Mouse (Mus musculus): ENCODE measurements at regions not wholly inside any gene's neighbourhood (a gene's known extent, or its start where the extent isn't known, plus 50 kb on each side); places are given as distances from the start of the nearest gene placed in this dataset.
A peak's percentile ranks its signal among the peaks of the same experiment; 100 is the strongest.

DNA sequence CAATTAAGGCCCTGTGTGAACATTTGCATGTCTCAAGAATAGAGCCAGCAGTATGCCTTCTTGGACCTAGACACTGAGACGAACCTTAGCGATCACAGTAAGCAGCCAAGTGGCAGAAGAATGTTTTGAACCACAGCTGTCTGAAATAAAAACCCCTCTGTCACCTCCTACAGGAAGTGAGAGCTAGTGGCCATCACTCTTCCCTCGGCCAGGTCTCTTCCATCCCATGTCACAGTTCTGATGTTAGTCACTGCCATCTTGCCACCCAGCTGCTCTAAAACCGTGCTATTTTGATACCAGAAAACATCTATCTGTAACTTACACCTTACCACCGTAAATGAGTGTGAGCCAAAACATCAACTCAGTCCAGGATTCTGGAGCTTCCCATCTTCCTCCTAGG is 197.8 kb upstream of the Cdh5 start:
- Histone ChIP-seq H3K36me3 (replicated peaks; ENCODE audit: control insufficient read depth, insufficient read depth, low read length) (no peaks in the 10 kb centered on the region), H3K27me3 (ENCODE audit: control insufficient read depth, insufficient read depth, low read length) (no peaks in the 10 kb centered on the region), H3K4me3 (ENCODE audit: low read depth, low read length) (no peak overlapping the region), H3K4me2 (ENCODE audit: low read depth, low read length) (no peak overlapping the region), H3K4me1 (ENCODE audit: control insufficient read depth, insufficient read depth) (no peaks in the 10 kb centered on the region), H3K27ac (ENCODE audit: low read depth) (no peak overlapping the region), H3K9me3 (replicated peaks; ENCODE audit: control insufficient read depth, low read length) (no peaks in the 10 kb centered on the region; the same call in 1 of the 2 replicates), H3K9ac (replicated peaks; ENCODE audit: low read depth, low read length) (no peak overlapping the region)
- 85% methylated on average over 5 of the region's 5 CpGs for WGBS
- ATAC-seq (ENCODE audit: insufficient read depth, low read depth) (no peak), DNase-seq (ENCODE audit: low spot score) (no peak)
- TF ChIP-seq CTCF (IDR thresholded peaks at IDR 0.05; ENCODE audit: low read depth) = no peak
- TF ChIP-seq EP300 (IDR thresholded peaks at IDR 0.05; ENCODE audit: low read depth) = no peak

DNA sequence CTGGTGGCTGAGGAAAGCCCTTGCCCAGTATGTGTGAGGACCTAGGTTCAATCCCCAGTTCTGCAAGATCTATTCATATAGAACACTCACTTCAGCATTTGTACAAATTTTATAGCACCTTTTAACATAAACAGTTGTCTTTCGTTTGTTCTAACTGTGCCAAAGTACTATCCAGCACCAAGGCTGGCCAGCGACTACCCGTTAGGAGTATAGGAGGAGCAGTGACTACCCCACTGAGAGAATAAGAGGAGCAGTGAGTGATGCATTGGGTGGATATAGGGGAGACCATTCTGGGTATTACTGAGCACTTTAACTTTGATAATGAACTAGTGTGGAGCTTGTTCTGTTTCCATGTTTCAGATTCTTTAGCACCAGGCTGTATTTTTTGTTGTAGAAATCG is 193.8 kb upstream of the Cdh5 start:
- ATAC-seq (ENCODE audit: insufficient read depth, low read depth) (no peak), DNase-seq (ENCODE audit: low spot score) (no peak)
- Histone ChIP-seq H3K36me3 (replicated peaks; ENCODE audit: control insufficient read depth, insufficient read depth, low read length) (no peaks in the 10 kb centered on the region), H3K4me3 (ENCODE audit: low read depth, low read length) (no peak overlapping the region), H3K27me3 (ENCODE audit: control insufficient read depth, insufficient read depth, low read length) (no peaks in the 10 kb centered on the region), H3K4me1 (ENCODE audit: control insufficient read depth, insufficient read depth) (no peaks in the 10 kb centered on the region), H3K9me3 (replicated peaks; ENCODE audit: control insufficient read depth, low read length) (no peaks in the 10 kb centered on the region; the same call in 1 of the 2 replicates), H3K4me2 (ENCODE audit: low read depth, low read length) (no peak overlapping the region), H3K27ac (ENCODE audit: low read depth) (no peak overlapping the region), H3K9ac (replicated peaks; ENCODE audit: low read depth, low read length) (no peak overlapping the region)
- WGBS = 78% methylated on average over 4 of the region's 4 CpGs
- TF ChIP-seq CTCF (IDR thresholded peaks at IDR 0.05; ENCODE audit: low read depth) (no peak), EP300 (IDR thresholded peaks at IDR 0.05; ENCODE audit: low read depth) (no peak)

DNA sequence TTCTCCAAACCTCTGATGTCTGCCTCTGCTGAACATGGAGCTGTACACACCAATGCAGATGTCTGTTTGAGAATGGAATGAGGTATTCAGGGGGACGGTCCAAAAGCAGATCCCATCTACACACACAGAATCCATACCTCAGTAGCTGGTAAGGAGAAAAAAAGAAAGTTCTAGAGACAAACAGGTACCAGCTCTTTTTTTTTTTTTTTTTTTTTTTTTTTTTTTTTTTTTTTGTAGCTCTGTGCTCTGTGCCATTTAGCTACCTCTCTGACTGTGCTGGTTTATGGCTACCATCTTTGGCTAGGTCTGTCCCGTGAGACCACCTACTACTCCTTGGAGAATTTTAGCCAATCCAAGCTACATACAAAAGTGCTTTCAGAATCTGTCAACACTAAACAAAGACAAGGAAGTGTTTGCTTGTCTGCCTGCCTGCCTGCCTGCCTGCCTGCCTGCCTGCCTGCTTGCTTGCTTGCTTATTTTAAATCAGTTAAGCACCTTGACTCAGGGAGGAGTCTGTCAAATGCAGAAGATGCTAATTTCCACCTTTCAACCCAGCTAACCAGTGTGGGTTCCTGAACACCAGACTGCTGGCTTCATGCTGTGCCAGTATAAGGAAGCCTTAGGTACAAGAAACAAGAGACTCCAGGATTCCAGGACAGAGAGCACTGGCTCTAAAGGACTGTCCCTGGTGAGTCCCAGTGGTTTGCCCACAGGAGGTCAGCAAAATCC is 190.0 kb upstream of the Cdh5 start:
- TF ChIP-seq EP300 (IDR thresholded peaks at IDR 0.05; ENCODE audit: low read depth) = no peak
- TF ChIP-seq CTCF (IDR thresholded peaks at IDR 0.05; ENCODE audit: low read depth) = no peak
- WGBS = 73% methylated on average over 2 of the region's 2 CpGs
- Histone ChIP-seq H3K4me3 (ENCODE audit: low read depth, low read length) (no peak overlapping the region), H3K36me3 (replicated peaks; ENCODE audit: control insufficient read depth, insufficient read depth, low read length) (no peaks in the 10 kb centered on the region), H3K4me1 (ENCODE audit: control insufficient read depth, insufficient read depth) (no peaks in the 10 kb centered on the region), H3K9ac (replicated peaks; ENCODE audit: low read depth, low read length) (no peak overlapping the region), H3K4me2 (ENCODE audit: low read depth, low read length) (no peak overlapping the region), H3K27ac (ENCODE audit: low read depth) (no peak overlapping the region), H3K9me3 (replicated peaks; ENCODE audit: control insufficient read depth, low read length) (no peaks in the 10 kb centered on the region; the same call in 1 of the 2 replicates), H3K27me3 (ENCODE audit: control insufficient read depth, insufficient read depth, low read length) (no peaks in the 10 kb centered on the region)
- DNase-seq (ENCODE audit: low spot score) (no peak), ATAC-seq (ENCODE audit: insufficient read depth, low read depth) (no peak)

DNA sequence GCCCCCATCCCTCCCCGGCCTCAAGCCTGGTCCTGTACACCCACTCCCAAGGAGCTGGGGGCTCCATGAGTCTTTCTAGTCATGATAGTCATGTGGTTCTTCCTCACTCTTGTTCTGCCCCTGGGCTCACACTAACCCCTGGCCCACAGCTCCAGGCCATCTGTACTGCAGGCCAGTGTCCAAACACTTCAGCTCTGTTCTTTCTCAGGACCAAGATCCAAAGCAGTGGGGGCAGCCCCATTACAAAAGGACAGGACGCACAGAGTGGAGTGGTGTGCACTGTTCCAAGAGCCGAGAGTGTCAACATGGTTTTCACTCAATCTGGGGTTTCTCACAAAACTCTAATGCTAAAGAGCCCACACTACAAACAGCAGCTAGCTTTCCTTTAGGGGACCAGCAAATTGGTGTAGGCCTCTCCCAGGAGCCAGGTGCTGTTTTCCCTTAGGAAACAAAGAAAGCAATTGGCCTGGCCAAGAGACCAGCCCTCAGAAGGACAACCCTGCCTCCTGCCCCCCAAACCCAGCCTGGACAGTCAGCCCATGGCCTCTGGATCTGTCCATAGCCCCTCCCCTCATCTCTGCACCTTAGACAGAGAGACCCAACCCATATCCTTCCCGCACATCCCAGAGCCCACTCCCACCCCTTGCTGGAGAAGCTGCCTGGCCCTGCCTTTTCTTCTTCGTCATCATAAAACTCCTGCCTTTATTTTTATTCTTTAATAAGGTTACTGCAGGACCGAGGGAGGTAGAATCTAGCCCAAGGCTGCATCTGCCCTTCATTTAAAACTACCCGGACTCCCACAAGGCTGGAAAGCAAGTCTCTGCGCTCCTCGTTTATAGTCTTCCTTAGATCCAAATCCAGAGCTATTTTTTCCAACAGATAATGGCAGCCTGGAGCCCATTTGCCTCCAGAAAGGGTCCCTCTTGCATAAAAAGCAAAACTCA is 188.2 kb upstream of the Cdh5 start:
- no peak for TF ChIP-seq CTCF (IDR thresholded peaks at IDR 0.05; ENCODE audit: low read depth)
- no peak for TF ChIP-seq EP300 (IDR thresholded peaks at IDR 0.05; ENCODE audit: low read depth)
- H3K9ac ChIP-seq (replicated peaks; ENCODE audit: low read depth, low read length) = no peak overlapping the region
- H3K4me2 ChIP-seq (ENCODE audit: low read depth, low read length) = no peak overlapping the region
- H3K4me3 ChIP-seq (ENCODE audit: low read depth, low read length) = no peak overlapping the region
- no peak for DNase-seq (ENCODE audit: low spot score)
- H3K9me3 ChIP-seq (replicated peaks; ENCODE audit: control insufficient read depth, low read length) = no peaks in the 10 kb centered on the region
- no peaks in the 10 kb centered on the region for H3K27me3 ChIP-seq (ENCODE audit: control insufficient read depth, insufficient read depth, low read length)
- H3K4me1 ChIP-seq (ENCODE audit: control insufficient read depth, insufficient read depth) = no peaks in the 10 kb centered on the region
- no peak for ATAC-seq (ENCODE audit: insufficient read depth, low read depth)
- H3K36me3 ChIP-seq (replicated peaks; ENCODE audit: control insufficient read depth, insufficient read depth, low read length) = no peaks in the 10 kb centered on the region
- 78% methylated on average over 9 of the region's 9 CpGs for WGBS
- H3K27ac ChIP-seq (ENCODE audit: low read depth) = no peak overlapping the region

DNA sequence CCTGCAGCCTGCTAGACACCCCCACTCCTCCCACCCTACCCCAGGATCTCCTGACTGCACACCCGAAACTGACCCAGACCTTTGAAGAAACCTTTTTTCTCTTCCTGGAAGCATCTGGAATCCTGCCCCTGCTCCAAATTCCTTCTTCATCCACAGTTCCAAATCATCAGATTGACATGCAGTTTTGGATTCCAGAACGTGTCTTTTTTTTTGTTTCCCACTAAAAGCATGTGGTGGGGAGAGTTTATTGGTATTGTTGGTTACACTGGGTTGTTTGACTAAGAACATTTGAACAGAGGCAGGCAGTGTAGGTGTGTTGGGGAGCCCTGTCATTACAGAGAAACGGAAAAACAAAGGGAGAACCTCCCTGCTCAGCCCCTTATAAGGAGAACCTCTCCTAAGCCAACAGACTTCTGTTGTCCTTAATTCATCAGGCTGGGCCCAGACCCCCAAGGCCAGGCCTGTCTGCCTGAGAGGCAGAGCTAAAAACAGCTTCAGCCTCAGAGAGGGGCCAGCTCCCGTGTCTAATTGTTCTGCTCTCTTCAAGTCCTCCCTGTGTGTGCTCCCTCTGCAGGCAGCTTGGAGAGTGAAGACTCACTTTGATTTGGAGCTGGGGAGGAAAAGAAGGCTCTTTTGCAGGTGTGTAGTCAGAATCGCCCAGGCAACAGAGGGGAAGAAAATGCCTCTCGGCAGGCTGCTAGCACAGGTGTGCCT is 187.3 kb upstream of the Cdh5 start:
- Histone ChIP-seq H3K27me3 (ENCODE audit: control insufficient read depth, insufficient read depth, low read length) (no peaks in the 10 kb centered on the region), H3K9ac (replicated peaks; ENCODE audit: low read depth, low read length) (no peak overlapping the region), H3K4me2 (ENCODE audit: low read depth, low read length) (no peak overlapping the region), H3K36me3 (replicated peaks; ENCODE audit: control insufficient read depth, insufficient read depth, low read length) (no peaks in the 10 kb centered on the region), H3K9me3 (replicated peaks; ENCODE audit: control insufficient read depth, low read length) (no peaks in the 10 kb centered on the region), H3K27ac (ENCODE audit: low read depth) (no peak overlapping the region), H3K4me1 (ENCODE audit: control insufficient read depth, insufficient read depth) (no peaks in the 10 kb centered on the region), H3K4me3 (ENCODE audit: low read depth, low read length) (no peak overlapping the region)
- peak; percentile 58 for TF ChIP-seq CTCF (IDR thresholded peaks at IDR 0.05; ENCODE audit: low read depth)
- no peak for TF ChIP-seq EP300 (IDR thresholded peaks at IDR 0.05; ENCODE audit: low read depth)
- ATAC-seq (ENCODE audit: insufficient read depth, low read depth) (peak; percentile 71), DNase-seq (ENCODE audit: low spot score) (peak; percentile 51)
- WGBS = 42% methylated on average over 6 of the region's 6 CpGs
